Mouse (Mus musculus) stomach, embryonic 15.5 days (tissue): ENCODE results near the gene Stra8. TPM values are rescaled to one million over a fixed set of nuclear protein-coding genes. Genes with fewer than 3 reads are reported as not detected.

Experiments
- ATAC-seq: fragments of 200-750 bp; cut with Nextera tagmentation; 2 replicates; pipeline ENCODE4 v1.8.0; 2017; ENCODE audit warnings: low read depth, moderate number of reproducible peaks, moderate TSS enrichment; ENCODE audit not compliant: insufficient read depth, low FRiP score
- H3K27ac ChIP-seq: fragments of 300-500 bp; sonication (generic); 2 replicates; pipeline ENCODE4 v1.5.1; 2015; ENCODE audit warnings: mild to moderate bottlenecking, inconsistent platforms
- H3K27me3 ChIP-seq: fragments of 300-500 bp; sonication (generic); replicated peaks from 2 replicates; pipeline ENCODE4 v1.6.1; 2015; ENCODE audit warnings: inconsistent platforms
- H3K36me3 ChIP-seq: fragments of 300-500 bp; sonication (generic); 2 replicates; pipeline ENCODE4 v1.6.1; 2015; ENCODE audit warnings: inconsistent platforms
- H3K4me1 ChIP-seq: fragments of 300-500 bp; sonication (generic); 2 replicates; pipeline ENCODE4 v1.6.1; 2015; ENCODE audit warnings: inconsistent platforms
- H3K4me2 ChIP-seq: fragments of 300-500 bp; sonication (generic); 2 replicates; pipeline ENCODE4 v1.6.1; 2015; ENCODE audit warnings: mild to moderate bottlenecking, inconsistent platforms
- H3K4me3 ChIP-seq: fragments of 300-500 bp; sonication (generic); replicated peaks from 2 replicates; pipeline ENCODE4 v1.5.1; 2015; ENCODE audit warnings: inconsistent platforms
- H3K9ac ChIP-seq: fragments of 300-500 bp; sonication (generic); 2 replicates; pipeline ENCODE4 v1.6.1; 2015; ENCODE audit warnings: inconsistent platforms
- H3K9me3 ChIP-seq: fragments of 300-500 bp; sonication (generic); 2 replicates; pipeline ENCODE4 v1.6.1; 2016; ENCODE audit warnings: inconsistent platforms
- WGBS: fragments of 180-500 bp; shearing (Covaris S2); methylation state at CpG from one replicate; pipeline ENCODE4 v1.1.7; 2015; 5-methylcytosine and 5-hydroxymethylcytosine counted together
- polyA plus RNA-seq: library from polyadenylated mRNA; unstranded; fragments of >200 nt; fragmentation: Nextera tagmentation; extraction: Ambion mirVana; gene quantifications from 2 replicates; pipeline ENCODE4 v1.2.1, GENCODE M21; 2015

The Stra8 gene
- polyA plus RNA-seq, 1 experiment from 2014 or later = not detected

DNA sequence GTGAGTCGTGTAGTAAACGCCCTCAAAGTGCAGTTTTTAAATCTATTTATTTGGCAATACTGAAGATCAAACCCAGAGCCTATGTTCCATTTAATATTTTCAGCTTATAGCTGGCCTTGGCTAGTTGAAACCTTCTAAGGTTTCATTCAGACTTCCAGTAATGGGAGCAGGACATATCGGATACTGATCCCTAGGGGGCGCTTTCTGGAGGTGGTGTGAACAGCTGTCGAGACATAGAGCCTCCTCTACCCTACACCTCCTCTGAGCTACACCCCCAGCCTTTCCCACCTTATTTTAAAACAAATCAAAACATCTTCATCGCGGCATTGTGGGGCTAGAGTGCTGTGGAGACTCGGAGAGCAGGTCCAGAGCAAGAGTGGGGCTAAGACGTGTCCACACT is 60.7 kb downstream of the Stra8 start:
- no peak for ATAC-seq
- H3K4me1 ChIP-seq = no peaks in the 10 kb centered on the region
- WGBS = 59% methylated on average over 9 of the region's 9 CpGs

DNA sequence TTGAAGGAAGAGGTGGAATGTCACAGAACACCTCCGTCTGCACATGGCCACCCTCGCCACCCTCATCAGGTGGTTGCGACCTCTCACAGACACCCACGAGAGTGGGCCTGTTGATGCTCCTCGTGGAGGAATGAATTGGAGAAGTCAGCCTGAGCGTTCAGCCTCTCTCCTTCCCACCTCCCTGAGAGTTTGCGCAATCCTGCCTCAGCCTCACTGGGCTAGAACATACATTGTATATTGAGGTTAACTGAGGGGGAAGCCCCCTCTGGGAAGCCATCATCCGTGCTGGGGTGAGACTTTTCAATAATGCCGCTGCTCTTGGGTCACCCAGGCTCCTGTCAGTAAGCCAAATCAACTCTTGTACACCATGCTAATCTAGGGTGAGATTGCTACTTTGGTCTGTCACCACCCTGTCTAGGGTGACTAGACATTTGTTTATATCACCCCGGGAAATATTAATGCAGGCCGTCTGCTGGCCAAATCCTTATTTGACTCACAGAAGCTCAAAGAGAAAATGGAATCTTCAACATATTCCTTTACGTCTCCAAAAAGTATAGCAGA is 67.2 kb downstream of the Stra8 start:
- H3K27ac ChIP-seq = no peak overlapping the region
- no peak for ATAC-seq
- no peaks in the 10 kb centered on the region for H3K36me3 ChIP-seq
- H3K9me3 ChIP-seq = no peaks in the 10 kb centered on the region
- H3K4me2 ChIP-seq = no peak overlapping the region
- H3K9ac ChIP-seq = no peak overlapping the region
- H3K27me3 ChIP-seq = no peaks in the 10 kb centered on the region
- H3K4me1 ChIP-seq = peaks cover 9% of the 10 kb centered on the region; the same call in 1 of the 2 replicates
- WGBS = 69% methylated on average over 12 of the region's 12 CpGs
- H3K4me3 ChIP-seq = no peak overlapping the region

More for the DNA sequence above, 60.7 kb downstream of the Stra8 start:
- Histone ChIP-seq H3K4me3 (no peak overlapping the region), H3K27ac (no peak overlapping the region), H3K9me3 (no peaks in the 10 kb centered on the region), H3K36me3 (no peaks in the 10 kb centered on the region), H3K4me2 (no peak overlapping the region), H3K9ac (no peak overlapping the region), H3K27me3 (no peaks in the 10 kb centered on the region)

DNA sequence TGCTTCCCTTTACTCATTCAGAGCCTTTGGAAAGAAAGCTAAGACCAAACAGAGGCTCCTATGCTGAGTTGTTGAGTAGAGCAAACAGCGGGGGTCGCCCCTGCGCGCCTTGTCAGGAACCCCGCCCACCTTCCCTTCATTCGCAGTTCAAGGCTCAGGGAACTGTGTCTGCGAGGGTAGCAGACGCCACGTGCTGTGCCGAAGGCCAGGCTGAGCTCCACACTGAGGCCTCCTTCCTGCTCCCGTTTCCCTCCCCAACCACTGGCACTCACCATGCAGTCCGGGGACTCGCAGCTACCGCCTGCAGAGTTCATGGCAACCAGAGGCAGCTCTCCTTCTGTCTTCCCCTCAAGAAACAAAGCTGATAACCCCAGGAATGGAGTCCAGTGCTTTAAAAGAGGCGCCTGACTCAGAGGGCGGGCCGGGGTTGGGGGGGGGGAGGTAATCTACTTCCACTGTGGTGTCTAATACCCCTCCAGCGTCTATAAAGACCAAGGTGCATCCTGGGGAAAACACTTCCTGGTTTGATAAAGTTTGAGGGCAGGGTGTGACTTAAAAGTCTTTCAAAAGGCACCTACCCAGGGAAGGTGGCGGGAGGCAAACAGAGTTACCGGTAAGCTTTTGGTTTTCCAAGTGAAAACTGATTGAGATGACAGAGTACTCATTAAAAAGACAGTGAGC is 68.3 kb downstream of the Stra8 start, which contains the start of gene Slc23a4:
Slc23a4 (minus strand) TSS at position 324 of the 681 bp plus-strand sequence.
- Histone ChIP-seq H3K36me3 (no peaks in the 10 kb centered on the region), H3K27ac (peak within 1 kb of the TSS; percentile 7; the same call in 1 of the 2 replicates), H3K9ac (no peak within 1 kb of the TSS)

More for the DNA sequence above, 68.3 kb downstream of the Stra8 start, which contains the start of gene Slc23a4:
- H3K27me3 ChIP-seq = no peaks in the 10 kb centered on the region
- peaks cover 9% of the 10 kb centered on the region; the same call in 1 of the 2 replicates for H3K4me1 ChIP-seq
- H3K9me3 ChIP-seq = no peaks in the 10 kb centered on the region
- peak within 1 kb of the TSS; percentile 44 for H3K4me2 ChIP-seq
- H3K4me3 ChIP-seq = no peak within 1 kb of the TSS
- ATAC-seq = peak; percentile 61
- WGBS = 11% methylated on average over 20 of the region's 20 CpGs

Other genes starting within 250 kb of the Stra8 start
- gene Agbl3, start 139.7 kb upstream of the Stra8 start, polyA plus RNA-seq = 6.6 and 6.9 TPM in 2 replicates
- gene Tmem140, start 57.0 kb upstream of the Stra8 start, polyA plus RNA-seq = 1.8 and 2.5 TPM in 2 replicates
- gene Cyren, start 42.1 kb upstream of the Stra8 start, polyA plus RNA-seq = 12.5 and 12.6 TPM in 2 replicates
- gene Wdr91, start 9.3 kb upstream of the Stra8 start, polyA plus RNA-seq = 9.0 and 9.1 TPM in 2 replicates
- 4.0 and 4.2 TPM in 2 replicates for gene Slc23a4, start 68.2 kb downstream of the Stra8 start, polyA plus RNA-seq
- gene Cnot4, start 213.6 kb downstream of the Stra8 start, polyA plus RNA-seq = 22.7 and 25.4 TPM in 2 replicates